Mouse (Mus musculus) CH12.LX (cell line): Measurements from ENCODE around the gene Mmrn1. TPM values are rescaled to one million over a fixed set of nuclear protein-coding genes. Genes with fewer than 3 reads are reported as not detected.

Experiments
- DNase-seq: peaks from one replicate; pipeline ENCODE4 v3.0.0-alpha.2; 2013; ENCODE audit errors: extremely low read depth
- H3K27ac ChIP-seq: 2 replicates; pipeline ENCODE4 v1.5.1; 2012; ENCODE audit warnings: low read depth, mild to moderate bottlenecking, control low read depth, moderate library complexity; ENCODE audit not compliant: insufficient read depth
- H3K27me3 ChIP-seq: replicated peaks from 2 replicates; pipeline ENCODE3; 2012; ENCODE audit warnings: inconsistent platforms
- H3K36me3 ChIP-seq, 2 experiments: replicated peaks in 1 of 2; 2 replicates each; pipeline versions ENCODE3 to v1.6.1; 2012; ENCODE audit warnings: inconsistent platforms in 1 of 2, low read length in 1 of 2, mild to moderate bottlenecking in 1 of 2, mixed read lengths in 1 of 2, moderate library complexity in 1 of 2; ENCODE audit not compliant: control insufficient read depth in 1 of 2, insufficient read depth in 1 of 2
- H3K4me1 ChIP-seq, 2 experiments: 2 replicates each; pipeline ENCODE4 v1.6.1; 2012; ENCODE audit warnings: inconsistent platforms in 1 of 2, moderate library complexity in 1 of 2; ENCODE audit not compliant: insufficient read depth in 2 of 2, control insufficient read depth in 1 of 2
- H3K4me2 ChIP-seq: 2 replicates; pipeline ENCODE4 v1.6.1; 2012; ENCODE audit warnings: low read depth, mild to moderate bottlenecking, control low read depth; ENCODE audit not compliant: poor library complexity, insufficient read depth, severe bottlenecking
- H3K4me3 ChIP-seq, 3 experiments: fragments of 150-350 bp in 1 of 3; sonication (generic) in 1 of 3; replicated peaks in 1 of 3; 2 replicates each; pipeline versions ENCODE3 to v1.5.1; 2011 to 2012; ENCODE audit warnings: low read depth in 2 of 3, low read length in 2 of 3, mild to moderate bottlenecking in 2 of 3, moderate library complexity in 2 of 3, control low read depth in 1 of 3, improper control_type of control experiment in 1 of 3, inconsistent platforms in 1 of 3, mixed read lengths in 1 of 3; ENCODE audit not compliant: poor library complexity in 1 of 3
- H3K79me2 ChIP-seq: replicated peaks from 2 replicates; pipeline ENCODE4 v1.6.1; 2012; ENCODE audit warnings: mild to moderate bottlenecking, moderate library complexity; ENCODE audit not compliant: control insufficient read depth, poor library complexity, insufficient read depth, severe bottlenecking; ENCODE audit errors: extremely low read depth
- H3K9ac ChIP-seq: 2 replicates; pipeline ENCODE4 v1.6.1; 2012; ENCODE audit warnings: low read depth, mild to moderate bottlenecking, control low read depth, moderate library complexity; ENCODE audit not compliant: insufficient read depth
- H3K9me3 ChIP-seq: replicated peaks from 2 replicates; pipeline ENCODE3; 2012; ENCODE audit warnings: low read length, inconsistent platforms, mixed read lengths
- E2F4 ChIP-seq: IDR thresholded peaks from 2 replicates; pipeline ENCODE4 v1.6.1; 2011; ENCODE audit warnings: low read depth, low read length, improper control_type of control experiment; ENCODE audit not compliant: insufficient replicate concordance
- ETS1 ChIP-seq: conservative IDR thresholded peaks from 2 replicates; pipeline ENCODE4 v1.6.1; 2012; ENCODE audit warnings: low read depth, mild to moderate bottlenecking, inconsistent platforms, low read length, improper control_type of control experiment, moderate library complexity
- GABPA ChIP-seq: IDR thresholded peaks from 2 replicates; pipeline ENCODE4 v1.6.1; 2012; ENCODE audit warnings: low read depth, low read length, improper control_type of control experiment, inconsistent platforms; ENCODE audit not compliant: insufficient replicate concordance
- KAT2A ChIP-seq: IDR thresholded peaks from 2 replicates; pipeline ENCODE4 v1.6.1; 2012; ENCODE audit warnings: low read length, improper control_type of control experiment, inconsistent platforms; ENCODE audit not compliant: insufficient replicate concordance
- MAFK ChIP-seq: IDR thresholded peaks from 2 replicates; pipeline ENCODE4 v1.6.1; 2011; ENCODE audit warnings: low read length, improper control_type of control experiment; ENCODE audit not compliant: insufficient replicate concordance
- MAZ ChIP-seq: IDR thresholded peaks from 2 replicates; pipeline ENCODE4 v1.6.1; 2012; ENCODE audit warnings: low read depth, mild to moderate bottlenecking, inconsistent platforms, low read length, improper control_type of control experiment, moderate library complexity
- MEF2A ChIP-seq: IDR thresholded peaks from 2 replicates; pipeline ENCODE4 v1.6.1; 2014; ENCODE audit warnings: low read depth, mild to moderate bottlenecking, inconsistent platforms, low read length, improper control_type of control experiment, borderline replicate concordance
- MXI1 ChIP-seq: IDR thresholded peaks from 2 replicates; pipeline ENCODE4 v1.6.1; 2011; ENCODE audit warnings: mild to moderate bottlenecking, low read depth, low read length, improper control_type of control experiment
- MYC ChIP-seq: IDR thresholded peaks from 2 replicates; pipeline ENCODE4 v1.6.1; 2011; ENCODE audit warnings: low read depth, mild to moderate bottlenecking, improper control_type of control experiment, low read length
- RCOR1 ChIP-seq: conservative IDR thresholded peaks from 2 replicates; pipeline ENCODE4 v1.6.1; 2012; ENCODE audit warnings: low read depth, mild to moderate bottlenecking, inconsistent platforms, low read length, improper control_type of control experiment
- SMC3 ChIP-seq: IDR thresholded peaks from 2 replicates; pipeline ENCODE4 v1.6.1; 2011; ENCODE audit warnings: low read depth, low read length, improper control_type of control experiment
- TCF12 ChIP-seq: IDR thresholded peaks from 2 replicates; pipeline ENCODE4 v1.6.1; 2014; ENCODE audit warnings: low read depth, mild to moderate bottlenecking, inconsistent platforms, low read length, improper control_type of control experiment
- USF1 ChIP-seq: IDR thresholded peaks from 2 replicates; pipeline ENCODE4 v1.6.1; 2014; ENCODE audit warnings: low read depth, mild to moderate bottlenecking, inconsistent platforms, low read length, improper control_type of control experiment
- USF2 ChIP-seq: conservative IDR thresholded peaks from 2 replicates; pipeline ENCODE4 v1.6.1; 2011; ENCODE audit warnings: low read depth, low read length, improper control_type of control experiment
- ZNF384 ChIP-seq: IDR thresholded peaks from 2 replicates; pipeline ENCODE4 v1.6.1; 2012; ENCODE audit warnings: low read depth, low read length, improper control_type of control experiment, inconsistent platforms
- dilution Hi-C: fragments of 300-500 bp; cut with MboI; formaldehyde crosslinking; loops from 2 replicates; pipeline ENCODE4 v1.14.3; 2020; ENCODE audit warnings: low sequenced_read_pairs; ENCODE audit not compliant: extremely low pct_unique_long_range_greater_than_20kb, extremely low pct_ligation_motif_present
- in situ Hi-C: fragments of 300-500 bp; cut with MboI; formaldehyde crosslinking; loops from 3 replicates; pipeline ENCODE4 v1.14.3; 2019; ENCODE audit warnings: low sequenced_read_pairs, low pct_ligation_motif_present, low pct_unique_long_range_greater_than_20kb, mixed read lengths
- polyA plus RNA-seq: library from polyadenylated mRNA; unstranded; fragments of >175 nt; gene quantifications from 2 replicates; pipeline ENCODE4 v1.2.1, GENCODE M21; 2012; ENCODE audit warnings: low read depth; ENCODE audit not compliant: insufficient read length
- total RNA-seq, 2 experiments: library from RNA; depleted of rRNA; stranded (reverse); fragments of 300-350 nt in 1 of 2; fragments of >200 nt in 1 of 2; gene quantifications; 2 replicates each; pipeline ENCODE4 v1.2.3; 2012 to 2014

Gene Mmrn1
- total and polyA plus RNA-seq, 3 experiments = not detected

DNA sequence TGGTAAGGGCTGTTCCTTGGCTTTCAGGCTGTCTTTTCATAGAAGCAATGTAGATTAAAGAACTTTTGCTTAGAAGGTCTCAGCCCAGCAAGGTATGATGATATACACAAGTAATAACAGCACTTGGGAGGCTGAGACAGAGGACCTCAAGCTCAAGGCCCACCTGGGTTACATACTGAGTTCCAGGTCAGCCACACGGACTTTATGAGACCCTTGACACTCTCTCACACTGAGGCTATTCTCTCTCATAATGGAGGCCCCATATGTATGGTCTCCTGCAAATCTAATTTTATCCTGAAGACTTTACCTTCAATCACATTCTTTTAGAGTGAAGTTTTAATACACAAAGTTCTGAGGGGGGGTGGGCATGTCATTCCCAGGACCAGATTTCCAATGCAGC lies 71.6 kb downstream of the Mmrn1 start:
- H3K79me2 ChIP-seq = no peaks in the 10 kb centered on the region
- H3K4me1 ChIP-seq = no peaks in the 10 kb centered on the region
- TF ChIP-seq MAFK (no peak), MAZ (no peak), USF1 (no peak), MEF2A (no peak), USF2 (no peak), TCF12 (no peak), GABPA (no peak), MXI1 (no peak), ZNF384 (no peak), MYC (no peak), ETS1 (no peak), SMC3 (no peak)
- no peak overlapping the region for H3K27ac ChIP-seq
- H3K36me3 ChIP-seq = no peaks in the 10 kb centered on the region
- H3K27me3 ChIP-seq = no peaks in the 10 kb centered on the region
- no peak for DNase-seq
- dilution Hi-C loops = no loop called here
- H3K4me2 ChIP-seq = no peak overlapping the region
- no peak overlapping the region for H3K4me3 ChIP-seq
- in situ Hi-C loops = no loop called here
- H3K9me3 ChIP-seq = peaks cover 45% of the 10 kb centered on the region
- no peak overlapping the region for H3K9ac ChIP-seq

DNA sequence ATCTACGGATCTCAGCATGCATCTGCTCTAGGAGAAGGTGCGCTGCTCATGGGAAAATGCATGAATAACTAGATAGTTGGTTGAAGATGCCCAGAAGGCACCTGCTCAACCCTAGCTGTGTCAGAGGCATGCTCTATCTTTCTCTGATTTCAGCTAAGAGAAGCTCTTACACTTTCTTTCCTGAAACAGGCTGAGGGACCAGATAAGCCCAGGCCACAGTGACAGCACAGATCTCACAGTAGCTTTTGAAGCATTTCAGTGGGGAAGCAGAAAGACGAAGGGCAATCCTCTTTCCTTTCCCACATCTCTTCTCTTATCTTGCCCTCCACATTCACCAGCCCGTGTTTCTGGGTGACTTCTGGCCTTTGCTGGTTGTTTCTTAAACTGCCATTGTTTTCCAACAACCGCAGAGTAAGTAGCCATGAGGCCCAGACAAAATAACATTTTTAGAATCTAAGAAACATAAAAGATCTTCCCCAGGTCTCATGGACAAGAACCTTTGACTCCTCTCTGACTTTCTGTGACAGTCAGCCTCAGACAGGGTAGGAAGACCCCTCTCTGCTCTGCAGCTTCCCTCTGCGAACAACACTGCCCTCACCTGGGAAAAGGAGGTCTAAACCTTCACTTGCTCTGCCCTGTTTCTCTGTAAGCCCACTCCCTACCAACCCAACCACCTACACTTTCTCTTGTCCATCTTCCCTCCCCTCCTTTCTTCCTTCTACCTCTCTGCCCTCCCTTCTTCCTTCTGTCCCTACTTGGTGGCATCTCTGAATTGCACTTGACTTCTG lies 76.4 kb downstream of the Mmrn1 start:
- dilution Hi-C loops = no loop called here
- Histone ChIP-seq H3K4me2 (no peak overlapping the region), H3K27me3 (no peaks in the 10 kb centered on the region), H3K36me3 (no peaks in the 10 kb centered on the region), H3K27ac (no peak overlapping the region), H3K4me3 (no peak overlapping the region), H3K9me3 (peaks cover 27% of the 10 kb centered on the region), H3K9ac (no peak overlapping the region), H3K4me1 (no peaks in the 10 kb centered on the region), H3K79me2 (no peaks in the 10 kb centered on the region)
- TF ChIP-seq E2F4 (no peak), RCOR1 (no peak), MAZ (no peak), SMC3 (no peak), KAT2A (no peak)
- in situ Hi-C loops = no loop called here
- DNase-seq = no peak
